Mouse (Mus musculus) forelimb bud, embryonic 11.5 days (tissue): Measurements from ENCODE around the gene Tmem255b.

Source experiments
- DNase-seq: peaks from one replicate; pipeline ENCODE4 v3.0.0-alpha.2; 2012; ENCODE audit warnings: low read depth, low spot score

The Tmem255b gene

DNA sequence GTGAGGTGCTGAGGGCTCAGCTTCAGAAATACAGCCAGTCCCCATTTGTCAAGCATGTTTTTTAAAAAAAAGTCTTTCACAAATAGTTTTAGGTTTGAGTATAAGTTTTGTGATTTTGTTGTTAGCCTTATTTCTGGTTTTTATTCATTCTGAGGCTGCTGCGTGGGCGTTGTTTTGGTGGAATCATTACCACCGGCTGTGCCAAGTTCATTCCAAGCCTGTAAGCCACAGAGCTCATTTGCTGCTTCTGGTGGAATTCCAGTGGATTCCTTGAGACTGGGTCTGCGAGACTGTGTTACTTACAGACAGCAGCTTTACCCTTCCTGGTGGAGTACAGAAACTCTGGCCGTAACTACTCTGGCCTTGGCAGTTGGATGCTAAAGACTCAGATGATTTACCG lies 11.5 kb downstream of the Tmem255b start:
- no peak for DNase-seq

DNA sequence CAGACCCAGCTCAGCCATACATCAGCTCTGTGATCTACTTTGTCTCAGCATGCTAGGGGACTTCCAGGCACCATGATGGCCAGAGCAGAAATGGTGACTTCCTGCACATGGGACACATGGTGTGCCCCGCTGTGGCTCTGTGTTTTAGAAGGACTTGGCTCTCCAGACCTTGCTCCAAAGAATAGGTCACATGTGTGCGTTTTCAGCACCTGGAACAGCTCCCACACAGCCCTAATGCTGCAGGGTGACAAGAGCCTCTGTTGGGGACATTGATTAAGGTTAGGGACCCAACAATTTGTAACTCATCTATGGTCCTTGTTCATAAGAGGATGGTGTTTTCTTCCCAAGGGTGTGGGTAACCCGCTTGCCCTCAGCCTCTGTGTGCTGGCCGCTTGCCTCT lies 13.2 kb downstream of the Tmem255b start:
- DNase-seq: peak; percentile 73

DNA sequence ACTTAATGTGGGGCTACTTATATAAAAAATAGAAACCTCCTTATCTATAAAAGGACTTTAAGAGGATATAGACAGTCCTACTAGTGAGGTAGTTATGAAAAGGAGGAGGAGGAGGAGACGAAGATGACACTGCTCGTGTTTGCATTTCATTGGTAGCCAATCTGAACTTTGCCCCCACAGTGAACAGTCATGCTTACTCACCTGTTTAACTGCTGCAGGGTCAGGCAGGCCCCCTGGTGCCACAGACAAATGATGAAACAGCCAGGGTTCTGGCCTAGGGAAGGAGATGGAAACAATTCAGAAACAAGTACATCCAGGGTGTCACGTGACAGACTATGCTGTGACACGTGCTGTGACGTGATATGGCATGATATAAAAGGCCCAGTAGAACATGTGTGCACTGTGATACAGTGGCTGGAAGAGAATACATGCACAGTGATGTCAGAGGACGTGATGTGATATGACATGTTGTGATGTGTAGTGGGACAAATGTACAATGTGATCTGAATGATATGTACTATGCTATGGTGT lies 16.8 kb downstream of the Tmem255b start:
- DNase-seq: no peak

DNA sequence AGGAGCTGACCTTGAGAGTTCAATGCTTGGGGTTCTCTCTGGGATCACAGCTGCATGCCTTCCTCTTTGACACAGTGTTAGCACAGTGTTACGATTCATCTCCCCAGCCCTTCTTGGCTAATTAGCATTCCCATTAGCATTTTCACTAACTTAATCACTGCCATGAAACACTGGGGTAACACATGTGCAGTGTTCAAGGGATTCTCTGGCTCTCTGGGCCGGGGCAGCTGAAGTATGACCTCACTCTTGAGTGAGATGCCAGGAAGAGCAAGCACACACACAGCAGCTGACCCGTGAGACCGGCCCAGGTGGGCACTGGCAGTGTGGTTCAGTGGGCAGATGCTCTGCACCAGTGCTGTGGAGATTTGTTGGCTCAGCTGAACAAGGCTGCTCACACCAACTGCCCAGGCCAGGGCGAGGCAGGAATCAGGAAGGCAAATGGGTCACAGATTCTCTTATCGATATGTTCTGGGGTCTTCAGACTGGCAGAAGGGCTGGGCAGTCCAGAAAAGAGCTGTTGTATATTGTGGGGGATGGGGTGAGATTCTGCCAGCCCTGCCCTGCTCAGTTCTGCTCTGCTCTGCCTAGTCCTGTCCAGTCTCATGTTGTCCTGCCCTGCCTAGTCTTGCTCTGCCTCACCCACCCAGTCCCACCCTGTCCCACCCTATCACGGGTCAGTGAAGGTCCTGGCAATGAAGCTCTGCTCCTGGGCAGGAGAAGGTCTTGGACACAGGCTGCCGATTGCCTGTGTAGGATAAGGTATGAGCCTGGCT lies 19.5 kb downstream of the Tmem255b start:
- no peak for DNase-seq

DNA sequence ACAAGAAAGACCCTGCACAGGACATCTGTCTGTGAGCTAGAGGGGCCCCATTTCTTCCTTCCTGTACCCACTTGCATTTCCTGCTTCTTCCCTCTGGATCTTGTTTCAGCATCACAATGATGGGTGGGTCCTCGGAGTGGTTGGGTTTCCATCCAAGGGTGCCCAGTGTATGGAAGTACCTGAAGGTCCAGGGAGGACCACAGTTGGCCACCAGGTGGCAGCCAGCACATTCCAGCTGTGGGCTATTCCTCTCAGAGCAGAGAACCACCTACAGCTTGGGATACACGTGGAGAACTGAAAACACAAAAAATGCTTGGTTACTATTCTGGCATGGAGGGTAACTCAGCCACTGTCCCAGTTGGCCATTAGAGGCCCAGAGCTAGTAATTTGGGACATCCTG lies 20.3 kb downstream of the Tmem255b start:
- DNase-seq: peak; percentile 34

DNA sequence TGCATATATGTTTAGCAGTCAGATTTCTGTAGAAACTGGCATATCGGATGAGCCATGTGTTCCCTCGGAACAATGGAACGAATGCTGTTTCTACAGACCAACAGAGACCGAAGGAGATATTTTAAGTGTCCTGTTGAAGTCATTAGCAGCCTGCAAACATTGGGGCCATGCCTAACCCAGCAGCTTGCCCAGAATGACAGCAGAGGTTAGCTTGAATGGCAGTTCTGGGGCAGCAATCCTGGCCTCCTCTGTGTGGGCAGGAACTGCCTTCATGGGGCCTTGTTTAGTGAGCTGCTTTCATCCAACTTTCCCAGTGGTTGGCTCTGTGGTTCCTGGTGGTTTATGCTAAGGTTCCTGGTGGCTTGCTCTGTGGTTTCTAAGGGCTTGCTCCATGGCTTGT lies 24.4 kb downstream of the Tmem255b start:
- DNase-seq: no peak

DNA sequence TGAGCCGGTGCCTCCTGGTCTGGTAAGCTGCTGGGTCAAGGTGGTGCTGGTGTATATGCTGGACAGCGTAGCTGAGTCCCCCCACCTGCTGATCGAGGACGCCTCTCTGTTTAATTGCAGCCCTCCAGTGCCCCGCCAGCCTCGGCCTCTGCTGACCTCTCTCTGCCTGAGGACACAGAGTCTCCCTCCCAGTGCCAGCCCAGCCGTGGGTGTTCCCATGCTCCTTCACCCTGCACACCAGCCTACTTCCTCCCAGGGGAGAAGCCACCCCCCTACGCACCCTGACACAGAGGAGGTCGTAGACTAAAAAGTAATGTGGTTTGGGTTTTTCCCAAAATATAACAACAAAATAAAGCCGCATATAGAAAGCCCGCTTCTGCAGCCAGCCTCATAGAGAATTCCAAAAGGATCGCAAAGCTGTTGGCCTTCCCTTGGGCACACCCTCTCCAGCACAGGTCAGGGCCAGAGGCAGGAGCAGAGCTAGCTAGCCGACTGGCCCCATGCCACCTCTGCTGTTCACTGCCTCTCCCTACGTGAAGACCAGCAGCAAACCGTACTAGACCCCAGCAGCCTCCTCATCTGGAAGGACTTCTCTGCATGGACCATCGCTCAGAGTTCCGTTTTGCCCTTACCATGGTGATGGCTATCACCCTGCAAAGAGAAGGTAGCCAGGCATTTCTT lies 26.2 kb downstream of the Tmem255b start:
- no peak for DNase-seq

DNA sequence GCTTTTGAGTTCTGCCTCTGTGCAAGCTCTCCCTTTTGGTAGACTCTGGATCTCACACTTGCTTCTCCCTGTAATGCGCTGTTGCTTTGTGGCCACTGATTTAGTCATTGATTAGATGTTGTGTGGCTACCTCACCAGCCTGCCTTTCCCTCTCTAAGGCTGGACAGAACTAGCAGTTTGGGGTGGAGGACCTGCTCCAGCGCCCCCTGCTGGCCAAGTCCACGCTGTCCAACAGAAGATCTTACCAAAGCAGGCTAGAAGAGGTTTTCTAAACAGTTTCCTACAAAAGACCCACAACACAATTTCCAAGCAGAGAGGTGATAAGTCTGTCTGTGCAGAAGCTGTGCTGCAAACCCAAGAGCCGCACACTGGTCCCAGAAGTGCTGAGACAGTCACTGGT lies 26.9 kb downstream of the Tmem255b start:
- peak; percentile 54 for DNase-seq

DNA sequence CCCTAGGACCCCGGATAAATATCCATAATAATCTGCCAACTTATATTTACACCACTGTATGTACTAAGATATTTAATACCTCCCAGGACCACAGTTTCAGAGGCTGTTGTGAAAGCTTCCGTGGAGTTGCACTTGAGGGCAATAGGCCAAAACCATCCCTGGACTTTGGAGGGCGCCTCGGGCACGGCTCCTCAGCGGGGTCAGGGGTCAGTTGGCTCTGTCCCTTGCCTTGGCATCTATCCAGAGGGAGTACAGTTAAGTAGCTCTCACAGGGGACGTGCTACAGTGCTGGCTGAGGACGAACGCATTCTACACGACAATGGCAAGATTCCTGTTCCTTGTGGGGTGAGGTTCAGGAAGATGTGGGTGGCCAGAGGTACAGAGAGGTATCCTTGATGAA lies 27.4 kb downstream of the Tmem255b start:
- DNase-seq: no peak

DNA sequence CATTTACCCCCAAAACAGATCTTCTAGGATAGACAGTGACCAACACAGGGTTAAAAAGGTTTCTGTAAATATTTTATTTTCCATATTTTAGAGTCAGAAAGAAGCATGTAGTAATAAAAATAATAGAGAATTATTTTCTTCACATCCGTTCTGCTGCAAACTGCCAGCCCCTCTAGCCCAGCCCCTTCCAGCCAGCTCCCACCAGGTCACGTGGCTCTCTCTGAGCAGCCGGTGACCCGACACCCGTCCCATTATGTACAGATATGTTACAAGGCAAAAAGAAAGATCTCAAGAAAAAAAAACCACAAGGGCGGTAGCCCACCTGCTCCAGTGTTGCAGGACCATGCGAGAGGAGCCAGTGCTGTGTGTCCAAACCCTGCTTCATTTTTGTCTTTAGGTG lies 30.3 kb downstream of the Tmem255b start:
- no peak for DNase-seq

DNA sequence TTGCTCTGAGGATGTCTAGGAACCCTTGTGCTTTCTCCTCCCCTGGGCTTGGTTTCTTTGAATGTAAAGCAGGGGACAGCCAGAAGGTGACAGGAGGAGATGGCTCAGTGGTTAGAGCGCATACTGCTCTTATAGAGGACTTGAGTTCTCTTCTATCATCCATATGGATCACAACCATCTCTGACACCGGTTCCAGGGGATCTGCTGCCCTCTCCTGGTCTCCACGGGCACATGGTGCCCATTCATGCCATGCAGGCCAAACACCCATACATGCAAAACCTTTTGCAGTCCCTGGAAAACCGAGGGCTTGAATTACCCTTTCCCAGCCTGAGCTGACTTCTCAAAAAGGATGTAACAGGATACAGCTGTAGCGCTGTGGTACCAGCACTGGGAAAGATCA lies 32.0 kb downstream of the Tmem255b start:
- DNase-seq: no peak

DNA sequence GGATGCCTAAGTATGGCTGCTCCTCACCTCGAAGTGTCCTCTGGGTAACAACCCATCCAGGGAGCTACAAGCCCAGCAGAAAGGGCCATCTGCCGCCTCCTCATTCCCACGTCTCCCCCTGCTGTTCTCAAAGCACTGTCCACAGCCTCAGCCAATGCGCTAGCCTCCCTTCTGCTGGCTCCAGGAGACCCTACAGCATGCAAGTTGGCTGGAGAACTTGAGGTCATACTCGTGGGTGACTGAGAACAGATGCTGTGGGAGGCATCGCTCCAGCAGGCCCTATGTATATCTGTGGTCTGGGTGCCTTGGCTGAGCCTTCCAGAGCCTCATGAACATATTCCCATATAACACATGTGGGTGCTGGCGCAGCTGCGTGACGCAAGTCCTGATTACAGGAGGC lies 33.7 kb downstream of the Tmem255b start:
- no peak for DNase-seq

DNA sequence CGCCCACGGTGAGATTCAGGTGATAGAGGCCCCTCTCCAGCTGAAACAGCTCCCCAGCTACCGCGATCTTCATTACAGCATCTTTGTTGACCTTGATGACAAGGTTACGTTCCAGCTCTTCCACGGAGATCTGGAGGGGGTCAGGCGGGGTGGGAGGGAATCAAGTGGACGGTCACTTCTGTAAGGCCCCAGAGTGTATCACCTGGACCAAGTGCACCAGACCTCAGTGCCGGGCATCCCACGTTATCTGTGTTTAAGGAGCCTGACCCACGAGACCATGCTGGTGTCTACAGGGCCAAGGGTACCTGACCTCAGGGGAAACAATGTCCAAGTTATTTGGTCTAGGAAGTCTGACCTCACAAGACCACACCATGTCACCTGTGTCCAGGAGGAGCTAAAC lies 36.5 kb downstream of the Tmem255b start:
- DNase-seq: no peak

DNA sequence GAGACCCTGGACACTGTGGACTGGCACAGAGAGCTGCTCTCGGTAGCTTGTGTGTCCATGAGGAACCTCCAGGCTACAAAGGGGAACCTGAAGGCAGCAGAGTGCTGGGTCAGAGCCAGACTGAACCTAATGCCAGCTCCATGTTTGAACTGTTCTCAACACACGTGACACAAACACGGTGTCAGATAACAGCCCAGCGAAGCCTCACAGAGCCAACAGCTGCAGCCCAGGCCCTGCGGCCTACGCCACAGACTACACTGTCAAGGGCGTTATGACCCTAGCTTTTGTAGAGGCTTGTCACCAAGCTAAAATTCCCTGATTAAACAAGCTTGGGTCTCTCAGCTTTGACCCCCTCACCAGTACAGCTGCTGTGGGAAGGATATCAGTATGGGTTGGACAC lies 37.3 kb downstream of the Tmem255b start:
- peak; percentile 52 for DNase-seq

DNA sequence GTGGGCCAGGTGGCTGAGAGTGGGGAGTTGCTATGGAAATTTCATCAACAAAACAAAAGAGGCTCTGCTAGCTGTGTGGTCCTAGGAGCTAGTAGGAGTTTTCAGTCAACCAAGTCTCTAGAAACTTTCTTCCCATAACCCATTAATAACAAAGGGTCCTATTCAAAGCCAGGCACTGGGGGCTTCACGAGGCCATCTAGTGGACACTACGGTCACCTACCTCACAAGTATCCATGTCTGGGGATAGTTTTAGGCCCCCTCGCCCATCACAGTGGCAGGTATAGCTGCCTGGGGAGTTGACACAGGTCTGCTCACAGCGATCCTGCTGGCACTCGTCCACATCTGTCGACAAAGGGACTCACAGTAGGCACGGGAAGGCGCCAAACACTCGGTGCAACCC lies 40.9 kb downstream of the Tmem255b start:
- peak; percentile 23 for DNase-seq

DNA sequence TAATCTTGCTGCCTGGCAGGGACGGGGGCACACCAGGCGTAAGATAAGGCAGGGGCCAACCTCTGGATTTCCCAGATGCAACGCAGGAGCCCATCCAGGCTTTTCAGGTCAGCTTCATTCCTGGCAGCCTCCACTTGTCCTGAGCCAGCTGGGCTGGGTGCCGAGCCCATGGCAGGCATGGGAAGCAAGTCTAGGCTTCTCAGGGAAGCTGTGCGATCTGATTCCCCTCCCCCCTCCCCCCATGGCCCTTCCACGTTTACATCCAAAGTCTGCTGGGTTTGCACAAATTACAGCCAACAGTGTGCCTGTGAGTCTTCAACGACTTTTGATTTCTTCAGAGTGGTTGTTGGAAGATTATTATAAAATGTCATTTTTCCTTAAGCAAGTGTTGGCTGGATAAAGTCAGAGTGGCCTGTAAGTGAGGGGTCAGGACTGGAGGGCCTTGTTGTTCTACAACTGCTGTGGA lies 46.1 kb downstream of the Tmem255b start:
- DNase-seq: no peak

DNA sequence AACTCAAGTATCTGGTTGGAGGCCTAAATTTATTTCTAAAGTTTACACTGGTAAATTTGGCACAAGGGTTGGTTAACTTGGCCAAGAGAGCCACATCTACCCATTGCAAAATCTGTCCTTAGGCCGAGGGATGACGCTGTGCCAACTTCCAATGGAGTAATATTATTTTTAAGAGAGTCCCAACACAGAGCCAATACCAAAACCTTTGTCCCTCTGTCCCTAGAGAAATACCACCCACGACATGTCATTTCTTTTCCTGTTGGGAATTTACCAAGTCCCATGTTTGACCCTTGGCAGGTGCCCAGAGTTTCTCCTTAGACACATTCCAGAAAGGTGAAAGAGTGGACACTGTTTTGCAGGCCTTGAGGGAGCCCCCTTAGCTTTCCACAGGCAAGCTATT lies 46.6 kb downstream of the Tmem255b start:
- DNase-seq: no peak

DNA sequence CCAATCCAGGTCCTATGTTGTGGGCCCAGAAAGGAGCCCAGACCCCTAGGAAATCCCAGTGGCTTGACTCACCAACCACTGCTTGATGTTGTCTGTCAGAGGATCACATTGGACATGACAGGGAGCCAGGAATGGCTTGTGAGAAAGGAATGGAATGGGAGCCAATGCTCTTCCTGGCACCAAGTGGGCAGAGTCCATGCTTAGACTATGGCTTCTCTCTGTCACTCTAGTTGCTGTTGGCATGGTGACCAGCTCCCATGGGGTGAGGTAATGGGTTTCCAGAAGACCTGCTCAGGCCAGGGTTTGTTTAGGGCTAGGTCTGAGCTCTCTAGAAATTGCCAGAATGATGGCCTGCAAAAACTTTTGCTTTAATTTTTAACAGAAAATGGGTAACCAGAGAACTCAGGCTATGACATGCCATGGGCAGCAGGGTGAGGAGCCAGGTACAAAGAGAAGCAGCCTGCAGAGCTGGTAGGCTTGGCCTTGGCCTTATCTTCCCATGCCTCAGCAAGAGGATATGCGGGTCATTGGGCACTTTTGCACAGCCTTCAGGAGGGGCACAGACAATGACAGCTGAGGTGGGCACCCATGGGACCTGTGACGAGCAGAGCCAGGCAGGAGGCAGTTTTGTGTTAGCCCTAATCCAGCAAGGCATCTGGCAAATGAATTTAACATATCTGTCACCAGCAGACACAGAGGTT lies 47.3 kb downstream of the Tmem255b start:
- DNase-seq: no peak

DNA sequence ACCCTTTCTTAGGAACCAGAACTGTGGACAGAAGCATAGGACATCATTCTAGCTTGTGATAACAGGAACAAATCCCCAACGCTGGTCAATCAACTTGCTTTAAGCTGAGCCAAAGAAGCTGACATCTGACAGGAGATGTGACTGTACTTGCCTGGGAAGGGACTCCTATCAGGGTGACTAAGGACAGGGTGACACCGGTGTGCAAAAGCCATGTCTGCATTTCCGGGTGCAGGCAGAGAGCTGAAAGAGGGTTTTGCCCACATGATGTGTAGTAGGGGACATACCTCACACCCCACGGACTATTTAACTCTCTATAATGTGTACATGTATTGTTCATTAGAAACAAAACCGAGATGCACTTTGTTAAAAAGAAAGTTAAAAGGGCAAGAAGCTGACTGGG lies 48.2 kb downstream of the Tmem255b start:
- no peak for DNase-seq

DNA sequence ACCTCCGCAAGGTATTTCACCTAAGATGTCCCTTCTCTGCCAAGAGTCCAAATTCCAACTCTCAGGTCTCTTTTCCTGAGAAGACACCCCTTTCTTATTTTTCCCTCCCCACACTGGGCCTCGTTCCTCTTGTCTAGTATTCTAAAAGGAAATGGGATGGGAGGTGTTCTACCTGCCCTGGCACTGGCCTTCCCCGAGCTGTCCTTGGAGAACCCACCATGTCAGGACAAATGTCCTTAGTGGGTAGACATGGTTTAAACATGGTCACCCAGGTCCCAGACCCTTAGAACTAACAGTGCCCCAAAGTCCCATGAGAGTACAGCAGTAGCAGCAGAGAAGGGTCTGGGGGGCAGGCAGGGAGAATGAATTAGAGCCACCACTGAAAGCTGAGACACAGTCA lies 54.4 kb downstream of the Tmem255b start:
- DNase-seq: no peak

DNA sequence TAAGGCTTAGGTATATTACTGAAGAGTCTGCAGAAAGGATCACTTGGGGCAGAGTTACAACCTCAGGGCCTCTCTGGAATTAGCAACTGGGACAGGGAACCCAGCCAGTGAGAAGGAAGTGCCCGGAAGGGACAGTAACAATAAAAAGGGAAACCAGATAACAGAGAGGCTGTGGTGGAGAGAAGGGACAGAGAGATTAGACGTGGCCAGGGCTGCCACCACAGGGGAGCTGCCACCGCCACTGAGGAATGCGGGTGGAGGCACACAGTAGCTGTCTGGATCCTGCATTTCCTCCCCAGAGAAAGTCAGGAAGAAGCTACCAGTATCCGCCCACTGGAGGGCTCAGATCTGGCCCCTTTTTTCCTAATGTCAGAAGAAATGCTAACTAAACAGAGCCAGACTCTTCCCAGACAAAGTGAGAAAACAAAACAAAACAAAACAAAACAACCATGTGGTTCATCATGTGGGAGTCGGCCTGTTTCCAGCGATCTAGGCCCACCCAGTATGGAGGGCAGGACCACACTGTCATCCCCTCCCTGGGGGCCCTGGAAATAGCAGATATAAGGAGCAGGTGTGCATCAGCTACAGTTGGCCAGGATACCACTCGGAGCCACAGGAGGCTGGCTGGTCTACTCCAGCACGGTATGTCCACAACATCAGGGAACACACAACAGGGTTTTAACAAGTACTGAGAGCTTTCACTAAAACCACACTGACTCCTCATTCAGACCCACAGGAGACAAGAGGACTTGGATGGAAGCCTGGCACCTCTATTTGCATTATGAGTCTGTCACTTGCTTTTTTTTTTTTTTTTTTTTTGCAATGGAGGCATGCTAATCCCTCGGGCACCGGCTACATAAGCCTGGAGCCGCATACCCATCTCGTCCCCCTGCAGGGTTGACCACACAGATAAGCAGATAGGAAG lies 55.3 kb downstream of the Tmem255b start:
- no peak for DNase-seq
